Mouse (Mus musculus) skeletal muscle tissue, adult 2 months (tissue): ENCODE measurements around the gene Tmem50a.

Experiments
- DNase-seq: peaks from one replicate; pipeline ENCODE4 v3.0.0-alpha.2; 2012; ENCODE audit warnings: low read depth, low spot score

Gene Tmem50a

GRCm38 (mm10) chr4:134852438-134853255, 62.2 kb downstream of the Tmem50a start:
- peak; percentile 27 for DNase-seq

- no peak for DNase-seq
Observed at GRCm38 (mm10) chr4:134851876-134852275, 62.9 kb downstream of the Tmem50a start.

GRCm38 (mm10) chr4:134851236-134851635, 63.6 kb downstream of the Tmem50a start:
- DNase-seq = no peak

- DNase-seq = no peak
Observed at GRCm38 (mm10) chr4:134850551-134850950, 64.3 kb downstream of the Tmem50a start.
